Mouse (Mus musculus) hindbrain, embryonic 11.5 days (tissue): ENCODE results near the gene Ipmk. TPM values are rescaled to one million over a fixed set of nuclear protein-coding genes. Genes with fewer than 3 reads are reported as not detected.
A peak's percentile ranks its signal among the peaks of the same experiment; 100 is the strongest.

Experiments
- ATAC-seq: fragments of 200-750 bp; cut with Nextera tagmentation; 2 replicates; pipeline ENCODE4 v1.8.0; 2017; ENCODE audit warnings: mild to moderate bottlenecking, moderate TSS enrichment, moderate library complexity; ENCODE audit not compliant: low FRiP score
- DNase-seq: peaks from one replicate; pipeline ENCODE4 v3.0.0-alpha.2; 2015; ENCODE audit warnings: low spot score
- H3K27ac ChIP-seq: fragments of 300-500 bp; sonication (generic); 2 replicates; pipeline ENCODE4 v1.5.1; 2014; ENCODE audit warnings: mild to moderate bottlenecking, low read depth, low read length
- H3K27me3 ChIP-seq: fragments of 300-500 bp; sonication (generic); 2 replicates; pipeline ENCODE4 v1.6.1; 2014; ENCODE audit warnings: mild to moderate bottlenecking, low read length, moderate library complexity, mixed read lengths; ENCODE audit not compliant: control insufficient read depth, insufficient read depth
- H3K36me3 ChIP-seq: fragments of 300-500 bp; sonication (generic); 2 replicates; pipeline ENCODE4 v1.6.1; 2014; ENCODE audit warnings: mild to moderate bottlenecking, low read length, moderate library complexity, mixed read lengths; ENCODE audit not compliant: control insufficient read depth, insufficient read depth
- H3K4me1 ChIP-seq: fragments of 300-500 bp; sonication (generic); replicated peaks from 2 replicates; pipeline ENCODE4 v1.6.1; 2014; ENCODE audit warnings: low read length, mixed read lengths; ENCODE audit not compliant: control insufficient read depth, insufficient read depth
- H3K4me2 ChIP-seq: fragments of 300-500 bp; sonication (generic); replicated peaks from 2 replicates; pipeline ENCODE4 v1.6.1; 2014; ENCODE audit warnings: mild to moderate bottlenecking, low read depth, low read length
- H3K4me3 ChIP-seq: fragments of 300-500 bp; sonication (generic); 2 replicates; pipeline ENCODE4 v1.5.1; 2014; ENCODE audit warnings: low read depth, low read length
- H3K9ac ChIP-seq: fragments of 300-500 bp; sonication (generic); 2 replicates; pipeline ENCODE4 v1.6.1; 2014; ENCODE audit warnings: low read depth, low read length
- H3K9me3 ChIP-seq: fragments of 300-500 bp; sonication (generic); 2 replicates; pipeline ENCODE4 v1.6.1; 2016; ENCODE audit warnings: low read length; ENCODE audit not compliant: control insufficient read depth
- WGBS: fragments of 180-500 bp; shearing (Covaris S2); extraction: QIAGEN DNeasy Blood & Tissue Kit; methylation state at CpG from one replicate; pipeline ENCODE4 v1.1.7; 2014; 5-methylcytosine and 5-hydroxymethylcytosine counted together
- polyA plus RNA-seq: library from polyadenylated mRNA; unstranded; fragments of >200 nt; fragmentation: Nextera tagmentation; extraction: Ambion mirVana; gene quantifications from 2 replicates; pipeline ENCODE4 v1.2.1, GENCODE M21; 2014

The Ipmk gene
- polyA plus RNA-seq, 1 experiment from 2014 or later: 20.9 TPM

GRCm38 (mm10) chr10:71342030-71342805, 5.3 kb upstream of the Ipmk start:
- peaks cover 6% of the 10 kb centered on the region; the same call in 1 of the 2 replicates for H3K4me1 ChIP-seq
- no peaks in the 10 kb centered on the region for H3K27me3 ChIP-seq
- H3K4me3 ChIP-seq: no peak overlapping the region
- no peak overlapping the region for H3K27ac ChIP-seq
- H3K4me2 ChIP-seq: no peak overlapping the region
- H3K9me3 ChIP-seq: no peaks in the 10 kb centered on the region
- H3K36me3 ChIP-seq: no peaks in the 10 kb centered on the region
- DNase-seq (peak; percentile 24), ATAC-seq (no peak)
- H3K9ac ChIP-seq: no peak overlapping the region
- WGBS: 95% methylated on average over 7 of the region's 7 CpGs

DNA sequence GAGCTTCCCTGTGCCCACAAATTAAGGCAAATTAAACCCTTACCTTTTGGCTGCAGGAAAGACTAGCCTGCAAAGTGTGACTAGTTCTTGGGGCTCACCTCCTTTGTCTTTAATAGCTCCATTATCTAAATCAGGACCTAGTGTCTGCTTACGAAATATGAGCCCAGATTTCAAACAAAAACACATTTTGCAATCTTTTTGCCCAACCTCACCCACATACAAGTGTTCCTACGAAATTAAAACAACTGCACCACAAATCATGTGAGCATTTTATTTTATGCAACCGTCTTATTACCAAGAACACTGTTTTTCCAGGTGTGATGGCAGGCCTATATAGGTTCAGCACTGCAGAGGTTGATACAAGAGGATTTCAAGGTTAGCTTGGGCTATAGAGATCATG, 4.4 kb upstream of the Ipmk start:
- Histone ChIP-seq H3K4me3 (no peak overlapping the region), H3K9ac (no peak overlapping the region), H3K27ac (no peak overlapping the region), H3K27me3 (no peaks in the 10 kb centered on the region), H3K4me1 (peaks cover 6% of the 10 kb centered on the region; the same call in 1 of the 2 replicates), H3K4me2 (no peak overlapping the region), H3K36me3 (no peaks in the 10 kb centered on the region), H3K9me3 (no peaks in the 10 kb centered on the region)
- 90% methylated on average over 3 of the region's 3 CpGs for WGBS
- DNase-seq: no peak
- ATAC-seq: no peak

- Histone ChIP-seq H3K4me1 (peaks cover 6% of the 10 kb centered on the region; the same call in 1 of the 2 replicates), H3K4me2 (peak overlapping the region; percentile 59), H3K9ac (peak overlapping the region; percentile 86), H3K4me3 (peak overlapping the region; percentile 80), H3K27ac (no peak overlapping the region), H3K9me3 (no peaks in the 10 kb centered on the region), H3K36me3 (no peaks in the 10 kb centered on the region), H3K27me3 (no peaks in the 10 kb centered on the region)
- 24% methylated on average over 14 of the region's 14 CpGs for WGBS
- DNase-seq (no peak), ATAC-seq (no peak)
Observed at GRCm38 (mm10) chr10:71343567-71344265, 3.8 kb upstream of the Ipmk start.

DNA sequence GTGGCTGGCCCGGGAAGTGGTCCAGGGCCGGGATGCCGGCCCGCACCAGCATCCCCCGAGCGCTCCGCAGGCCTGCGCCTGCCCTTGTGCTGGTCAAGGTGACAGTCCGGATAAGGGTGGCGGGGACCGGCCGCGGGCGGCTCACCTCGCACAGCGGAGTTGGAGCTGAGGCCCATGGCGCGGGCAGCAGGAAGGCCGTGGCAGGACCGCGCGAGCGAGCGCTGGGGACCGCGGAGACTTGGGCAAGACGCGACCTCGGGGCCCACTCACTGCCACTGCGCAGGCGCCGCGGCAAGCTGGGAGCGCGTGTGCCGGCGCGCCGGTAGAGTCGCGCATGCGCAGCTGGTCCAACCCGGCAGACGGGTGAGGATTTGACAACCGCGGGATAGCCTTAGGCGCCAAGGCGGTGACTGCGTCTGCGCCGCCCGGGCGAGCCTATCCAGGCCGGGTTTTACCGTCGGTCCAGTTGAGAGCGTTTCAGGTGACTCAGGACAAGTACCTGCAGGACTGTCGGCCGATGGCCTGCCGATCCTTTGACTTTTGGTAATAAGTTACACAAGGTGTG, 2.9 kb upstream of the Ipmk start, which contains the start of gene Cisd1:
TSS of gene Cisd1 (minus strand) at position 376 of the 565 bp plus-strand sequence.
- H3K9ac ChIP-seq: peak within 1 kb of the TSS; percentile 86
- peak within 1 kb of the TSS; percentile 67; the same call in 1 of the 2 replicates for H3K27ac ChIP-seq
- peak within 1 kb of the TSS; percentile 59 for H3K4me2 ChIP-seq
- H3K4me1 ChIP-seq: peaks cover 8% of the 10 kb centered on the region; the same call in 1 of the 2 replicates
- H3K36me3 ChIP-seq: no peaks in the 10 kb centered on the region
- no peaks in the 10 kb centered on the region for H3K9me3 ChIP-seq
- ATAC-seq (peak; percentile 75), DNase-seq (peak; percentile 97)
- H3K27me3 ChIP-seq: no peaks in the 10 kb centered on the region
- WGBS: under 1% methylated on average over 60 of the region's 60 CpGs
- H3K4me3 ChIP-seq: peak within 1 kb of the TSS; percentile 80

DNA sequence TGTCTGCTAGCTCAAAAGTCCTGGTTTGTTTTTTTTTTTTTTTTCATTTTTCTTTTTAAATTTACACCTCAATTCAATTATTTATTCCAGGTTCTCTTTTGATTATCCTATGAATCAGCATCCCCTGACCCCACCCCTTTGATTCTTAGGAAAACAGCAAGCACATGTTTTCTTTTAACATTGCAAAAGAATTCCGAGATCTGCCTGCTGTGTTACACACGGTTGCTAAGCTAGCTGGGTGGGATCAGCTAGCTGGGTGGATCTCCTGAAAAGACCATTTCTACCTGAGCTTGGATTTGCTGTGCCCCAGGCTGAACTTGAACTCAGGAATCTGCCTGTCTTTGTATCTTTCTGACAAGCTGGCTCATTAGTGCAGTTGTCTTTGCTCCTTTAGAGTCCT, 1.5 kb upstream of the Ipmk start:
- Histone ChIP-seq H3K9me3 (no peaks in the 10 kb centered on the region), H3K4me3 (no peak overlapping the region), H3K4me1 (peaks cover 8% of the 10 kb centered on the region; the same call in 1 of the 2 replicates), H3K36me3 (no peaks in the 10 kb centered on the region), H3K4me2 (no peak overlapping the region), H3K27ac (no peak overlapping the region), H3K27me3 (no peaks in the 10 kb centered on the region), H3K9ac (no peak overlapping the region)
- ATAC-seq (no peak), DNase-seq (no peak)
- 51% methylated on average over 2 of the region's 2 CpGs for WGBS

DNA sequence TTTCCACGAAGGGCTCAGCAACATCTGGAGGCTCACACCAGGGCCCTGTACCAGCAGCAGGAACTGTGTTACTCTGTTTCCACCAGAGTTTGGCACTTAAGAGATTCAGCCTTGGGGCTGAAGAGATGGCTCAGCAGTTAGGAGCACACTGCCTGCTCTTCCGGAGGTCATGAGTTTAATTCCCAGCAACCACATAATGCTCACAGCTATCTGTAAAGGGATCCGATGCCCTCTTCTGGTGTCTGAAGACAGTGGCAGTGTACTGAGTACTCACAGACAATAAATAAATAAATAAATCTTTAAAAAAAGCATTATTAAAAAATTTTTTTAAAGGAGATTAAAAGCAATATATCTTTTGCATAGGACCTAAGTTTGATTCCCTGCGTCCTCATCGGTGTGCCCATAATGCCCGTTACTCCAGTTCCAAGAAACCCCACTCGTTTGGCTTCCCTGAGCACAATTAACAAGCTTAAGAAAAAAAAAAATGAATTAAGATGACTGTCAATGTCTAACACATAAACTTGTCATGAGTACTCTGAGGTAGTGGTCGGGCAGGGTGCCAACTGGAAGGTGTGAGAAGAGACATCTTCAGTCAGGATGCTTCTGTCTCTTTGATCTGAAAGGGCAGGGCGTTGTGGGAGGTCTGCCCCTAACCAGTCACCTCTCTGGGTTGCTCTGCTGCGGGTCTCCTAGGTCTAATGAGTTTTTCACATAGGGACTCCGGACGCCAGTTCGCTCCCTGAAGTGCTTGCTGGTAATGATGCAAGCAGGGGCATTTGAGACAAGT, 648 bp upstream of the Ipmk start:
- H3K9me3 ChIP-seq: no peaks in the 10 kb centered on the region
- 13% methylated on average over 13 of the region's 13 CpGs for WGBS
- DNase-seq (no peak), ATAC-seq (no peak)
- peaks cover 8% of the 10 kb centered on the region; the same call in 1 of the 2 replicates for H3K4me1 ChIP-seq
- no peaks in the 10 kb centered on the region for H3K27me3 ChIP-seq
- H3K4me3 ChIP-seq: peak overlapping the region; percentile 86
- no peaks in the 10 kb centered on the region for H3K36me3 ChIP-seq
- H3K27ac ChIP-seq: peak overlapping the region; percentile 64
- peak overlapping the region; percentile 96 for H3K4me2 ChIP-seq
- H3K9ac ChIP-seq: peak overlapping the region; percentile 59

- WGBS: under 1% methylated on average over 43 of the region's 48 CpGs
- ATAC-seq (peak; percentile 76), DNase-seq (no peak)
- Histone ChIP-seq H3K27me3 (no peaks in the 10 kb centered on the region), H3K4me1 (peaks cover 8% of the 10 kb centered on the region; the same call in 1 of the 2 replicates), H3K9ac (peak overlapping the region; percentile 87), H3K27ac (peak overlapping the region; percentile 68), H3K9me3 (no peaks in the 10 kb centered on the region), H3K4me2 (peak overlapping the region; percentile 96), H3K4me3 (peak overlapping the region; percentile 86), H3K36me3 (no peaks in the 10 kb centered on the region)
Observed at GRCm38 (mm10) chr10:71347964-71348636, 537 bp downstream of the Ipmk start.
